Mouse (Mus musculus) hindbrain, embryonic 14.5 days (tissue): ENCODE data around the gene Dqx1. TPM values are rescaled to one million over a fixed set of nuclear protein-coding genes. Genes with fewer than 3 reads are reported as not detected.

ENCODE experiments used
- ATAC-seq: fragments of 200-750 bp; cut with Nextera tagmentation; 2 replicates; pipeline ENCODE4 v1.8.0; 2017; ENCODE audit warnings: moderate number of reproducible peaks, mild to moderate bottlenecking, moderate TSS enrichment, moderate library complexity; ENCODE audit not compliant: low FRiP score
- DNase-seq: peaks from one replicate; pipeline ENCODE4 v3.0.0-alpha.2; 2015; ENCODE audit warnings: low spot score
- H3K27ac ChIP-seq: fragments of 300-500 bp; sonication (generic); 2 replicates; pipeline ENCODE4 v1.5.1; 2014; ENCODE audit warnings: mild to moderate bottlenecking, moderate library complexity
- H3K27me3 ChIP-seq: fragments of 300-500 bp; sonication (generic); 2 replicates; pipeline ENCODE4 v1.6.1; 2014; ENCODE audit warnings: mild to moderate bottlenecking, low read length, mixed read lengths; ENCODE audit not compliant: control insufficient read depth, insufficient read depth
- H3K36me3 ChIP-seq: fragments of 300-500 bp; sonication (generic); replicated peaks from 2 replicates; pipeline ENCODE4 v1.6.1; 2014; ENCODE audit not compliant: control insufficient read depth, insufficient read depth
- H3K4me1 ChIP-seq: fragments of 300-500 bp; sonication (generic); replicated peaks from 2 replicates; pipeline ENCODE4 v1.6.1; 2014; ENCODE audit warnings: antibody characterized with exemption, low read length, mixed read lengths; ENCODE audit not compliant: control insufficient read depth, insufficient read depth
- H3K4me2 ChIP-seq: fragments of 300-500 bp; sonication (generic); replicated peaks from 2 replicates; pipeline ENCODE4 v1.6.1; 2014; ENCODE audit warnings: mild to moderate bottlenecking, moderate library complexity
- H3K4me3 ChIP-seq: fragments of 300-500 bp; sonication (generic); replicated peaks from 2 replicates; pipeline ENCODE4 v1.5.1; 2014; ENCODE audit warnings: mild to moderate bottlenecking, low read length
- H3K9ac ChIP-seq: fragments of 300-500 bp; sonication (generic); 2 replicates; pipeline ENCODE4 v1.6.1; 2014
- H3K9me3 ChIP-seq: fragments of 300-500 bp; sonication (generic); 2 replicates; pipeline ENCODE4 v1.6.1; 2016; ENCODE audit warnings: low read length; ENCODE audit not compliant: control insufficient read depth
- WGBS: fragments of 180-500 bp; shearing (Covaris S2); extraction: QIAGEN DNeasy Blood & Tissue Kit; methylation state at CpG from one replicate; pipeline ENCODE4 v1.1.7; 2014; 5-methylcytosine and 5-hydroxymethylcytosine counted together
- polyA plus RNA-seq: library from polyadenylated mRNA; unstranded; fragments of >200 nt; fragmentation: Nextera tagmentation; extraction: Ambion mirVana; gene quantifications from 2 replicates; pipeline ENCODE4 v1.2.1, GENCODE M21; 2014

Gene Dqx1
- polyA plus RNA-seq, 1 experiment from 2014 or later: 0.29 TPM

- DNase-seq (no peak), ATAC-seq (no peak)
- Histone ChIP-seq H3K4me3 (no peak overlapping the region), H3K4me2 (no peak overlapping the region), H3K4me1 (peaks cover 7% of the 10 kb centered on the region; the same call in 1 of the 2 replicates), H3K9ac (no peak overlapping the region), H3K9me3 (no peaks in the 10 kb centered on the region), H3K27ac (no peak overlapping the region), H3K27me3 (no peaks in the 10 kb centered on the region; the same call in 1 of the 2 replicates), H3K36me3 (no peaks in the 10 kb centered on the region)
- 81% methylated on average over 5 of the region's 5 CpGs for WGBS
Observed at GRCm38 (mm10) chr6:83040601-83041000, 17.0 kb upstream of the Dqx1 start.

DNA sequence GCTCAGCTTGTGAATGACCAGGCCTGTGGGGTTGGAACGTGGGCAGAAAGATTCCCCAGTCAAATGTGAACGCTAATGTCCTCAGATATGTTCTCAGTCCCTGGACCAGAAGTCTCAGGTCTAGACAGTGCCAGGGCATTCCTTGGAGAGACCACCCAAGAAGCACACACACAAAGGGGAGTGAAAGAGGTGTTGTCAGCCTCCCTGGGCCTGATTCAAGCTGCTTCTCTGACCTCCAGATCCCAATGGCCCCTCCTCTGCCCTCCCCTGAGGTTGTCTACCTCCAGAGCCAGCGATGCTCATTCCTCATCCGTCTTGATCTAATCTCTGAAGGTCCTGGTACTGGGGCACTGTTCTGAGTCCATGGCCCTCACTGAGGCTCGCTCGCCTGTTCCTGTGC is 14.1 kb upstream of the Dqx1 start:
- no peak overlapping the region for H3K4me2 ChIP-seq
- no peak overlapping the region for H3K9ac ChIP-seq
- no peak for ATAC-seq
- 0 out of 2 replicates have a peak, but pooled peaks cover 2% of the 10 kb centered on the region for H3K4me1 ChIP-seq
- no peak overlapping the region for H3K27ac ChIP-seq
- H3K27me3 ChIP-seq: no peaks in the 10 kb centered on the region
- no peaks in the 10 kb centered on the region for H3K36me3 ChIP-seq
- WGBS: 72% methylated on average over 6 of the region's 6 CpGs
- DNase-seq: no peak
- no peak overlapping the region for H3K4me3 ChIP-seq
- H3K9me3 ChIP-seq: no peaks in the 10 kb centered on the region

- 92% methylated on average over 5 of the region's 5 CpGs for WGBS
Observed at GRCm38 (mm10) chr6:83043993-83044392, 13.7 kb upstream of the Dqx1 start.

DNA sequence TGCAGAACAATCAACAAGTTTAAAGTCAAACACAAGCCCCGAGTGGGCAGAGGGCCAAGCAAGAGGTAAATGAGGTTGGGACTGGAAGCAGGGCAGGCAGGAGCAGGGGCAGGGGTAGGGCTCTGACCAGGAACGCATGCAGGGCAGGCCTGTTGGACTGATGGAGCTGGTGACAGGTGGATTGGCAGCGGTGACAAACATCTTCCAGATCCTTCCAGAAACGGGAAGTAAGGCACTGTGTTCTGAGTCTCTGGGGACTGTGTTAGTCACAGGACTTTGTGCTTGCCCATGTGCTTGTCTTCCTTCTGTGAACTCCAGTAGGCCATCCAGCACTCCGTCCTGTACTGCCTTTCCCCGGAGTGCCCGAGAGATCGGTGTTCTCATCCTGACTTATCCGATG is 12.9 kb upstream of the Dqx1 start:
- Histone ChIP-seq H3K9me3 (no peaks in the 10 kb centered on the region), H3K4me3 (no peak overlapping the region), H3K4me2 (no peak overlapping the region), H3K4me1 (no peaks in the 10 kb centered on the region), H3K36me3 (no peaks in the 10 kb centered on the region), H3K27ac (no peak overlapping the region), H3K27me3 (no peaks in the 10 kb centered on the region), H3K9ac (no peak overlapping the region)
- ATAC-seq (no peak), DNase-seq (no peak)
- WGBS: 78% methylated on average over 9 of the region's 9 CpGs

More at GRCm38 (mm10) chr6:83043993-83044392, 13.7 kb upstream of the Dqx1 start:
- H3K4me1 ChIP-seq: no peaks in the 10 kb centered on the region
- no peak overlapping the region for H3K4me2 ChIP-seq
- no peaks in the 10 kb centered on the region for H3K27me3 ChIP-seq
- H3K4me3 ChIP-seq: no peak overlapping the region
- H3K27ac ChIP-seq: no peak overlapping the region
- no peak overlapping the region for H3K9ac ChIP-seq
- no peak for ATAC-seq
- H3K36me3 ChIP-seq: no peaks in the 10 kb centered on the region
- no peaks in the 10 kb centered on the region for H3K9me3 ChIP-seq
- no peak for DNase-seq

- peaks cover 12% of the 10 kb centered on the region for H3K4me1 ChIP-seq
- no peak for ATAC-seq
- H3K4me2 ChIP-seq: no peak overlapping the region
- no peaks in the 10 kb centered on the region for H3K27me3 ChIP-seq
- DNase-seq: no peak
- H3K36me3 ChIP-seq: peaks cover 16% of the 10 kb centered on the region; the same call in 1 of the 2 replicates
- H3K4me3 ChIP-seq: no peak overlapping the region
- WGBS: 79% methylated on average over 10 of the region's 10 CpGs
- no peak overlapping the region for H3K27ac ChIP-seq
- H3K9me3 ChIP-seq: no peaks in the 10 kb centered on the region
- no peak overlapping the region for H3K9ac ChIP-seq
Observed at GRCm38 (mm10) chr6:83049367-83049766, 8.3 kb upstream of the Dqx1 start.

GRCm38 (mm10) chr6:83053136-83053960 is 4.3 kb upstream of the Dqx1 start:
- DNase-seq (peak; percentile 48), ATAC-seq (peak; percentile 9; the same call in 1 of the 2 replicates)
- Histone ChIP-seq H3K4me1 (peaks cover 23% of the 10 kb centered on the region), H3K4me3 (peak overlapping the region; percentile 95), H3K4me2 (peak overlapping the region; percentile 85), H3K27ac (peak overlapping the region; percentile 87), H3K9me3 (no peaks in the 10 kb centered on the region), H3K36me3 (peaks cover 29% of the 10 kb centered on the region), H3K27me3 (no peaks in the 10 kb centered on the region), H3K9ac (peak overlapping the region; percentile 93)
- 2% methylated on average over 26 of the region's 26 CpGs for WGBS

DNA sequence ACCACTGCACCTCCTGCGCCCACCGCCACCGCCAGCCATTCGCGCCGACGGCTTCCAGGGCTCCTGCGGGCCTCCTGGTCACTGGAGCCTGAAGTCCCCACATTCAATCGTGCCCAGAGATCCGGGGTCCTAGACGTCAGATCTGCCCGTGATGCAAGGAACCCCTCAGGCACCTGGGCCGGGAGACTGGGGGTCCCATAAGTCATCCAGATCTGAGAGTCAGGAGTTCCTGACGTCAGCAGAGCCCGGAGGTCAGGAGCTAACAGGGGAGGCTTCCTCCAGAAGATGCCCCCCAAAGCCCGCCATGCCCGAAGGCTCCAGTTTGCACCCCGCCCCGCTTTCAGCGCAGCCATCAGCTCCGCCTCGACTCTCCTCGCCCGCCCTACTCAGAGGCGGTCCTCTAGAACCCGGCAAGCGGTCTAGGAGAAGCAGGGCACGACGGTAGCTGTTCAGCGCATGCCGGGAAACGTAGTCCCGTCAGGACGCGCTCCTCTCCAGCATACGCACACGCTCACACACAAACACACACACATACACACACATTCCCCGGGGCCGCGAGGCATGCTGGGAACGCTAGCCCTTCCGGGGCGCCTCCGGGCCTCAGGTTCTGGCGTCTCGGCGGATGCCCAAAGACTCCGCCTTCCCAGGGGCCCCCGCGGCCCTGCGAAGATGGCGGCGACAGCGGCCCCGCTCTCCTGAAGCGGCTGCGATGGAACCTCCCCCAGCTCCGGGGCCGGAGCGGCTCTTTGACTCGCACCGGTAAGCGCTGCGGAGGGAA is 3.4 kb upstream of the Dqx1 start, which contains the start of gene Aup1:
Gene Aup1 (plus strand): TSS at position 448 of the 778 bp plus-strand sequence.
- DNase-seq (peak; percentile 98), ATAC-seq (peak; percentile 96)
- H3K9ac ChIP-seq: peak within 1 kb of the TSS; percentile 93
- H3K4me3 ChIP-seq: peak within 1 kb of the TSS; percentile 95
- WGBS: under 1% methylated on average over 59 of the region's 64 CpGs
- H3K4me1 ChIP-seq: peaks cover 23% of the 10 kb centered on the region
- no peaks in the 10 kb centered on the region for H3K9me3 ChIP-seq
- no peaks in the 10 kb centered on the region for H3K27me3 ChIP-seq
- H3K4me2 ChIP-seq: peak within 1 kb of the TSS; percentile 85
- H3K27ac ChIP-seq: peak within 1 kb of the TSS; percentile 87
- peaks cover 29% of the 10 kb centered on the region for H3K36me3 ChIP-seq

GRCm38 (mm10) chr6:83054871-83055431 is 2.7 kb upstream of the Dqx1 start, which contains the start of gene Htra2:
Gene Htra2 (minus strand): TSS chr6:83055273.
- H3K9ac ChIP-seq: peak within 1 kb of the TSS; percentile 93
- ATAC-seq: peak; percentile 11
- under 1% methylated on average over 50 of the region's 50 CpGs for WGBS
- peaks cover 28% of the 10 kb centered on the region for H3K36me3 ChIP-seq
- H3K4me3 ChIP-seq: peak within 1 kb of the TSS; percentile 95
- DNase-seq: no peak
- no peaks in the 10 kb centered on the region for H3K9me3 ChIP-seq
- peak within 1 kb of the TSS; percentile 87 for H3K27ac ChIP-seq
- no peaks in the 10 kb centered on the region for H3K27me3 ChIP-seq
- peak within 1 kb of the TSS; percentile 85 for H3K4me2 ChIP-seq
- H3K4me1 ChIP-seq: peaks cover 23% of the 10 kb centered on the region

GRCm38 (mm10) chr6:83058725-83059124 is 1.1 kb downstream of the Dqx1 start:
- 75% methylated on average over 2 of the region's 2 CpGs for WGBS
- Histone ChIP-seq H3K36me3 (peaks cover 12% of the 10 kb centered on the region), H3K9me3 (no peaks in the 10 kb centered on the region), H3K4me3 (no peak overlapping the region), H3K9ac (no peak overlapping the region), H3K27me3 (peaks cover 31% of the 10 kb centered on the region), H3K4me2 (no peak overlapping the region), H3K4me1 (peaks cover 11% of the 10 kb centered on the region), H3K27ac (no peak overlapping the region)
- ATAC-seq (no peak), DNase-seq (no peak)
